Mouse (Mus musculus) heart, postnatal 0 days (tissue): Measurements from ENCODE around the gene Kcnt2.

Source experiments
- CTCF ChIP-seq: IDR thresholded peaks from 2 replicates; pipeline ENCODE4 v1.5.1; 2016; ENCODE audit warnings: antibody characterized with exemption, control low read depth, low read depth
- EP300 ChIP-seq: IDR thresholded peaks from 2 replicates; pipeline ENCODE4 v1.6.1; 2016; ENCODE audit warnings: antibody characterized with exemption, low read depth

GRCm38 (mm10) chr1:140429284-140429850 lies 183.4 kb downstream of the Kcnt2 start:
- TF ChIP-seq EP300, result no peak
- no peak for TF ChIP-seq CTCF
